Mouse (Mus musculus) ES-E14 (cell line): ENCODE data around the gene Gabrg1.

Source experiments
- CHD2 ChIP-seq: IDR thresholded peaks from 2 replicates; pipeline ENCODE4 v1.6.1; 2014; ENCODE audit warnings: mild to moderate bottlenecking, low read depth, low read length, inconsistent platforms
- HCFC1 ChIP-seq: IDR thresholded peaks from 2 replicates; pipeline ENCODE4 v1.6.1; 2012; ENCODE audit warnings: low read length, inconsistent platforms, borderline replicate concordance; ENCODE audit not compliant: insufficient read depth
- MAFK ChIP-seq: IDR thresholded peaks from 2 replicates; pipeline ENCODE4 v1.6.1; 2014; ENCODE audit warnings: mild to moderate bottlenecking, low read depth, low read length, inconsistent platforms; ENCODE audit not compliant: insufficient read depth
- ZC3H11A ChIP-seq: IDR thresholded peaks from 2 replicates; pipeline ENCODE4 v1.6.1; 2012; ENCODE audit warnings: low read depth, mild to moderate bottlenecking, inconsistent platforms, low read length, borderline replicate concordance
- ZNF384 ChIP-seq: IDR thresholded peaks from 2 replicates; pipeline ENCODE4 v1.6.1; 2012; ENCODE audit warnings: low read depth, low read length, inconsistent platforms

- TF ChIP-seq HCFC1 = no peak
- no peak for TF ChIP-seq ZC3H11A
- TF ChIP-seq ZNF384 = no peak
- TF ChIP-seq MAFK = no peak
- no peak for TF ChIP-seq CHD2
These were observed 106.3 kb downstream of the Gabrg1 start for GRCm38 (mm10) chr5:70736156-70736555.
